Mouse (Mus musculus) cerebellum, adult 2 months (tissue): Measurements from ENCODE around the gene Vps13d.

Experiments
- CTCF ChIP-seq: fragments of 200-500 bp; IDR thresholded peaks from 2 replicates; pipeline ENCODE4 v1.5.1; 2011; ENCODE audit warnings: low read depth, mild to moderate bottlenecking, control low read depth, low read length, moderate library complexity, borderline replicate concordance; ENCODE audit not compliant: insufficient read depth
- POLR2A ChIP-seq: fragments of 200-500 bp; IDR thresholded peaks from 2 replicates; pipeline ENCODE4 v1.6.1; 2011; ENCODE audit warnings: low read length, control low read depth, borderline replicate concordance; ENCODE audit not compliant: insufficient read depth

DNA sequence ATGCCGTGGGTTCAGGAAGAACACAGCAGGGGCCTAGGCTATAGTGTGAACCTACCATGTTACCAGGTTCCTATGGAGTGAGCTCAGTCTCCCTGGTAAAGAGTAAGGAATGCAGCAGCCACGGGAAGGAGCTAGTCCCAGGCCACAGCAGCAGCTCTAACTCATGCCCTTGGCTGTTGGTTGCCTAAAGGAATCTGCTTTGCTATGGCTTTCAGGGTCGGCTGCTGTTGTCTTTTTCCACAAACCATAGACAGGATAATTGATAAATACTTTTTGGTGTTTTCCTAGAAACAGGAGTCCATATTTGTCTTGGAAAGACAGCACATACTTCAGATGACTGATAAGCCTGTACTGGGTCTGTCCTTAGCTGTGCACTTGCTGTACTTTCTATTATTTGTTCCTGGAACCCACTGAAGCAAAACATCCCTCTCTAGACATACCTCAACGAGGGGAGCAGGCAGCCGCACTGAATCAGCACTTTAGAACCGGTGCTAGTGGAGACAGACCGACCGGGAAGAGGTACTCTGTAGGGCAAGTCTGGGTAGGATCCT, 210.9 kb downstream of the Vps13d start:
- TF ChIP-seq CTCF (no peak), POLR2A (no peak)
